Mouse (Mus musculus) adrenal gland, adult (tissue): ENCODE measurements around the gene Zic2.

Source experiments
- DNase-seq, 2 experiments: peaks; one replicate each; pipeline ENCODE4 v3.0.0; 2022 to 2023; ENCODE audit warnings: low spot score in 1 of 2; ENCODE audit not compliant: inconsistent age in 2 of 2

The Zic2 gene

GRCm38 (mm10) chr14:122476041-122476821, 996 bp downstream of the Zic2 start:
- DNase-seq = peak in 1 of 2 experiments; percentile 60

DNA sequence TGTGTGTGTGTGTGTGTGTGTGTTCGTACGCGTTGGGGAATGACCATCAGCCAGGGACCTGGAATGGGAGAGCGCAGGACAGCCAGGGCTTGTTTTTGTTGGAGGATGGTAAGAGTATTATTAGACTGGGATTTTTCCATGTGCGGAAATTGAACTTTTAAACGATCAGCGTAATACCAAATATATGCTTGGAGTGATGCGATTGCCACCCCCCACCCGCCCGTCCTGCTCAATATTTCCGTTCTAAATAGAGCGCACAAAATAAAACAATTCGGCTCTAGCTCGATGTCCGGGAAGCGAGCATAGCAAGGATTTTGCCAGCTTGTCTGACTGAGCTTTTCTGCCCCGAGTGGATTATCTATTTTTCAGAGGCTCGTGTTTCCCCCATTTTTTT, 1.6 kb downstream of the Zic2 start:
- DNase-seq = no peak

DNA sequence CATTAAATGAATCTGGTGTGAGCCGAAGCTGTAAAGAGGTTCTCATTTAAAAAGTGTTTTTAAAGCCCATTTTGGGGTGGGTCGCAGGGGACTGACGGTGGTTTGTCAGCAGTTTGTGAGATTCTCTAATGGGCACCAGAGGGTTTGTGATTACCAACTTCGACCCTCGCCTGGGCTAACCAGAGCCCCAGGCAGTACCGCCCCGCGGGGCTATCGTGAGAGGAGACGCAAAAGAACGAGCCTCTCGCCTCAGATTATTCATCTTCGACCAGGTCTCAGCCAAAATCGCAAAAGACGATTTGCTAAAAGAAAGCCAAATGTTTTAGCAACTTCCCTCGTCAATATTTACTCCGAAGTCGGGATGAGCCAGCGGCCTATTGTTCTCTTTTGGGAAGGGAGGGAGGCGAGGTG, 2.0 kb downstream of the Zic2 start:
- DNase-seq = peak in 1 of 2 experiments; percentile 41

DNA sequence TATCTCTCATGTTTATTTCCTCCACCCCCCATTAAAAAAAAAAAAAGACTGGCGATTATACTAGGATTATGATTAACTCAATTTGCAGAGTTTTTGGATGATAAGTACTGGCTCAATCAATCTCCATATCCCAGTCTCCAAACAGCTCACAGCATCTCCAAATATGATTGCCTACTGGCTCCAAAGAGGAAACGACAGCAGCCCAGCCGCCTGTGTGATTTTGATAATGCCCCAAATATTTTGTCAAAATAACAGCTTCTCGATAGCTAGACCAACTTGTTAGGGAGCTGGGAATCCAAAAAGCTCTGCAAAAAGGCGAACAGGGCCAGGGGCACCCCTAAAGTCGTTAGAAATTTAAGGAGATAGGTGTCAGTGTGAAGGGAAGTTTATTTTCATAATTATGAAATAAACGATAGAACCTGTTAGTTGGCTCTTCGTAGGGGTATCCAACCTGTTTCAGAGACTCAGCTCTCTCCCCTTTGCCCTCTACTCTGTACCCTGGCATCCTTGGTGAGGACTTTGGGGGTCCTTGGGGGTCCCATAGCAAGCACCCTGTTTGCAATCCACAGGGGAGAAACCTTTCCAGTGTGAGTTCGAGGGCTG, 2.8 kb downstream of the Zic2 start:
- DNase-seq = peak in 1 of 2 experiments; percentile 39

DNA sequence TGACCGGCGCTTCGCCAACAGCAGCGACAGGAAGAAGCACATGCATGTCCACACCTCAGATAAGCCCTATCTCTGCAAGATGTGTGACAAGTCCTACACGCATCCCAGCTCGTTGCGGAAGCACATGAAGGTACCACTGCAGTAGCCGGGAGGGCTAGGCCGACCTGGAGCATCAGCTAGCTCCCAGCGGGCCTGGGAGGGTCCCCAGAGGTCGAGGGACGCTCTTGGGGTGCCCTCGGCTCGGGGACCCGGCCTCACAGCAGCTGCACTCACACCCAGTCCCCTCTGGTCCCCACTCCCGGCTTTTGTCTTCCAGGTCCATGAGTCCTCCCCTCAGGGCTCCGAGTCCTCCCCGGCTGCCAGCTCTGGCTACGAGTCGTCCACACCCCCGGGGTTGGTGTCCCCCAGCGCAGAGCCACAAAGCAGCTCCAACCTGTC, 3.4 kb downstream of the Zic2 start:
- DNase-seq = peak; percentile 17 to 46

DNA sequence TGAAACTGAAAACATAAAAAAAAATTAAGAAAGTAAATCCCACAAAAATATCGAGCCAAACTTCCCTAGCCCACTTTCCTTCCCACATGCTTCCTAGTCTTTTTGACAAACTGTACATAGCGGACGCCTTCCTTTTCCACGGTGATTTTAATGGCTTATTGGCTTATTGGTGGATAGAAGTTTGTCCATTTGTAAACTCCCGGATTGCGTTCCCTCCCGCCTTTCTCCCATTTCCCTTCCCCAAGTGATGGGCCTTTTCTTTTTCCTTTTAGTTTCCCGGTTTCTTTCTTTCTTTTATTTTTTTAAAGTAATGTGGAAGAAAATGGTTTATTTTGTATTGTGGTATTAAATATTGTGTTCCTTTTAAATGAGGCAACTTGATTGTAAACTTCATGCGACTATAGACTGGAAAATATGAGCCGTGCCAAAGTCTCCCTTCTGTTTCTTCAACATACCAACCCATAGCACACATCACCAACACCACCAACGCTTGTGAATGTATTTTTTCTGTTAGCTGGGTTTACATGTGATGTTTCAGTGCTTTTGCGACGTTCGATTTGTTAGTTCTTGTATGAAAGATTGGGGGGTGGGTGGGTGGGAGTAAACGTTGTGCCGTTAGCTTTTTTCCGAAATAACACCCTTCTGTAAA, 4.3 kb downstream of the Zic2 start:
- no peak for DNase-seq

GRCm38 (mm10) chr14:122480355-122480754, 5.1 kb downstream of the Zic2 start:
- peak in 1 of 2 experiments; percentile 10 for DNase-seq

GRCm38 (mm10) chr14:122481181-122481580, 5.9 kb downstream of the Zic2 start:
- DNase-seq = peak in 1 of 2 experiments; percentile 23

- no peak for DNase-seq
Observed at GRCm38 (mm10) chr14:122482081-122483023, 7.1 kb downstream of the Zic2 start.

DNA sequence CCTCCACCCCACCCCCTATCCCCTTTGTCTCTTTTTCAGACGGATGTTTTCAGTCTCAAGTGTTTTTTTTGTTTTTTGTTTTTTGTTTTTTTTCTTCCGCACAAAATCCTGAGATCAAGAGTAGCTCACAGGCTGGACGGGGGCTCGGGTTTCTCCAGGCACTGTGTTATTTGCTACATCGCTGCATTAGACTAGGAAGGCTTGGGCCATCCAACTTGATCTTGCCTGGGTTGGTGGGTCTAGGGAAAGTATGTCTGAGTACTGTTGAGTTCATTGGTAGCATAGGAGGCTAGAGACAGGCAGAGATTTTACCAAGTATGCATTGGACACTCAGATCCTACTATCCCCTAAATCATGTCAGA, 7.8 kb downstream of the Zic2 start:
- DNase-seq = no peak

DNA sequence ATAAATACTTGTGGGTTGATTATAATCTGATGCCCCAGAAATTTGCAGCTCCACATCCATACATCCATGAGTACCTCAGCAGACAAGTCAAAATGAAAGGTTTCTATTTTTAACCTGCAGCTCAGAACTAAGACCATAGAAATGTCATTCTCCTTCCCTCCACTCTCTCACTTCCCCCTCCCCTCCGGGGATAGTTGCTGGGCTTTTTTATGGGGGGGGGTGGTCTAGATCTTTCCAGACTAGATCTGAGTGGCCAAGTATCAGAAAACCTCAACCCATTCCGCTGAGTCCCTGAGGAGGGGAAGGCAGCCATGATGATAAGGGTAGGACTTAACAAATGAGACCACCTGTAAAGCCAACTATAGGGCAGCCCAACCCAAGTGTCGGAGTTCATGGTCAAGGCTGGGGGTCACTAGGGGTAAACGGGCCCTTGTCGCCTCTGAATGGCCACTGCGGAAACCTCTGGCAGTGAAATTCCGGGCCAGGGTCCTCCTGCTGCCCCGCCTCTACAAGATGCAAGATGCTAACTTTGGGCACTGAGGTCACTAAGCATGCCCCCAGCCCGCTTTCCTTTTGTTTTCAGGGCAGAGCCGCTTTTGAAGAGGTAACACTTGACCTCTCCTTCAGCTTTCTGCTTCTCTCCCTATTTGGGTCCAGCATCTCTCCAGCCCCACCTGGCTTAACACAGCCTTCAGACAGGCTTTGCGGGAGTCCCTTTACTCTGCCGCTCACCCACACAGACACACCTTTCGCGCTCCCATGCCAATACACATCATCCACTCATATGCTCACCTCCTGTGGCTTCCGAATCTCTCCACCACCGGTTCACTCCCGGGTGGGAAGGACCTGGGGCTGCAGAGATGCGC, 8.6 kb downstream of the Zic2 start:
- peak in 1 of 2 experiments; percentile 16 for DNase-seq

DNA sequence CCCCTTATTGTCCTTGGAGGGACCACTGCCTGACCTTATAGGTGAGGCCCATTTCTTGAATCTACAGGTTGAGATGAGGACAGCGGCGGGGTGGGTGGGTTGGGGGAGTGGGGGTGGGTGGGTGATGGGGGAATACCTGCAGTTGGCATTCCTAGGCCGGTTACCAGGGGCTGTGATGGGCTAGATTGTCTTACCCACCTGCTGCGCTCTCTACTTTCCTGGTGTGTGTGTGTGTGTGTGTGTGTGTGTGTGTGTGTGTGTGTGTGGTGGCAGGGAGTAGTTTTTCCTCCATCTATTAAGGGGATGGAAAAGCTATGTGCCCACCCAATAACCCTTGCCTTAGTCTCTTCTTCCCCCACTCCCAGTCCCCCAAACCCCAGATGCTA, 9.2 kb downstream of the Zic2 start:
- DNase-seq = no peak

DNA sequence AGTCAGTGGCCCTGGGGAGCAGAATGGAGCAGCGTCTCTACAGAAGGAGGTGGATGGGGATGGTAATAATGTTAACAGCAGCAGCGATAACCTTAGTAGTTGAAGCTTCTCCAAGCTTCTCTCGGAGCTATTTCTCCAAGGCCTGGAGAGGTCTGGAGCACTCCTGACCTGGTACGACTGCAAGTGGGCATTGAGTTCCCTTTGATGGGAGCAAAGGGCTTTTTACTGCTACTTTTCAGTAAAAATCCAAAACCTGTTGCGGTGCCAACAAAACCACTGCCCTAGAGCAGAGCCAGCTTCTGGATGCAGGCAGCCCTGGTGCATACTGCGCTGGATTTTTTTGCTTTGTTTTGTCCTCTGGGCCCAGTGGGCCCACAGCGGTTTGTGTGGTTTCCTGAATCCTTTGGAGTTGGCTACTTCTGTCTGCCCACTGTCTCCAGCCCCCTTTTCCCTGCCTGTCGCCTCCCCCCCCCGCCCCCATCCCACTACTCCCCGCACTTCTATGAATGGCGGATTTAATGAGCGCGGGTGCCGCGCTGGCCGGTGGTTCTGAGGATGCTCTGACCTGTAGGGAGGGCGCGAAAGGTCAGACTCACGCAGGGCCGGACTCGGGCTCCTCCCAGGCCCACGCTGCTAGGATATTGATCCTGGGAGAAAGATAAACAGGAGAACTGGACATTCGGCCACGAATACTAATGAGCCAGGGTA, 9.8 kb downstream of the Zic2 start:
- no peak for DNase-seq

- no peak for DNase-seq
Observed at GRCm38 (mm10) chr14:122485635-122486181, 10.5 kb downstream of the Zic2 start.

GRCm38 (mm10) chr14:122486611-122487010, 11.4 kb downstream of the Zic2 start:
- no peak for DNase-seq

DNA sequence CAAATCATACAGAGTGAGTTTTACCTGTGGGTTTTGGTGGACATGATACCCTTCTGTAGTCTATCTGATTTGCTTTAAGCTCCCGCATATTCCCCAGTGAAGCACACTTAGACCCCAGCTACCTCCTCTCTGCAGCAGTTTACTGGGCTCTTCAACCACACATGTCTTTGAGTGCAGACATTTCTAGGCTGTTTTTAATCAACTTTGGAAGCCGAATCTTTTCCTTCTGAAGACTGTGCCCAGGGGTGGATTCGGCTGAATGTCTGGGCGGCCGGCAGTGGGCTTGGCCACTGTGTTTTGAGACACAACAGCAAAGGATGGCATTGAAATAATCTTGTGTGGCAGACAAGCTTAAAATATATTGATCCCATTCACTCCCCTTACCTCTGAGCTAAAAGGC, 12.1 kb downstream of the Zic2 start:
- peak in 1 of 2 experiments; percentile 18 for DNase-seq

- DNase-seq = peak in 1 of 2 experiments; percentile 42
Observed at GRCm38 (mm10) chr14:122489041-122489440, 13.8 kb downstream of the Zic2 start.

DNA sequence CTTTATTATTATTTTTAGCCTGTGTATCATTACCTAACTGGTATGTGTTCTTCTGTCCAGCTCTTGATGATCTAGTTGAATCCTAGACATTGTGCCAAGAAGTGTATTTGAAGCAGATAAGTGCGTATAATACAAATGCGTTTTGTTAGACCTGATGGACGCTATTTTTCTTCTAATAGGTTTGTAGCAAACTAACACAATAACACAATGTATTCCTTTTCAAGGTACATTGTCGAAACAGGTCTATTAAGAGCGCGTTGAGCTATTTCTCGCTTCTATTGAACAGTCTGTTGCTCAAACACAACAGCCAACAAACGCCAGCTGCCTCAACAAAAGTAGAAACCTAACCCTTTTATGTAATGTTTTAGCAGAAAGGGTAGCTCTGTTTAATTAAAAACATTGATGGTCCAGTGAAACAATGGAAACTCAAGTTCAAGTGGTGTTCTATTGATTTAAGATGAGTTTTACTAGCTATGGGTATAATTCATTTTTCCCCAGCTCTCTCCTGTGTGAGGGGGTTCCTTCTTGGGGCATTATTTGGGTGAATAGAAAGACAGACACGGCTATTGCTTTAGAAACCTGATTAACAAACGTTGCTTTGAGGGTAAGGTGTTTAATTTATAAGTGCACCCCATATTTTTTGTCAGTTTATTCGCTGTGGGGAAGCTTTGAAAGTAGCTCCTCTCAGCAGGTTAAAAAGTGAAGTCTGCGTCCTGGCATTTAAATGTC, 14.6 kb downstream of the Zic2 start:
- DNase-seq = peak in 1 of 2 experiments; percentile 44
